Mouse (Mus musculus): Measurements from ENCODE around the gene Olfr723. TPM values are rescaled to one million over a fixed set of nuclear protein-coding genes. Genes with fewer than 3 reads are reported as not detected.
"Not testable (repeated sequence)": the region's sequence is repeated elsewhere in the genome, so short reads cannot be mapped to it uniquely, and the experiment has no call there.

Gene Olfr723
- not detected in 2 replicates for polyA plus RNA-seq (2014; fragmentation: Nextera tagmentation; extraction: Ambion mirVana)

GRCm38 (mm10) chr14:49931687-49932086 lies at the start of gene Olfr723:
Olfr723 (minus strand) TSS chr14:49931787.
- not testable (repeated sequence) for H3K4me3 ChIP-seq (ENCODE audit: low read depth, low read length); DNase-seq (ENCODE audit: low spot score)

GRCm38 (mm10) chr14:49963174-49963573 lies 31.6 kb upstream of the Olfr723 start, which contains the start of gene Olfr724:
Olfr724 (minus strand) TSS chr14:49963274.
- not testable (repeated sequence) for H3K4me2 ChIP-seq (ENCODE audit: low read depth, severe bottlenecking); H3K4me3 ChIP-seq (ENCODE audit: low read depth, low read length); H3K9me3 ChIP-seq (ENCODE audit: control insufficient read depth, low read length); ATAC-seq (ENCODE audit: insufficient number of reproducible peaks, low FRiP score, low TSS enrichment, low read depth); H3K4me1 ChIP-seq (ENCODE audit: control insufficient read depth, insufficient read depth, low read length); DNase-seq (ENCODE audit: low spot score); H3K9ac ChIP-seq (ENCODE audit: low read length); H3K36me3 ChIP-seq (ENCODE audit: control insufficient read depth, insufficient read depth, low read length); H3K27ac ChIP-seq (replicated peaks; ENCODE audit: low read depth, low read length); H3K27me3 ChIP-seq (ENCODE audit: control insufficient read depth, insufficient read depth, low read length)
- 70% methylated on average over 1 of the region's 1 CpGs for WGBS

More at GRCm38 (mm10) chr14:49931687-49932086, at the start of gene Olfr723:
- H3K4me1 ChIP-seq (ENCODE audit: control insufficient read depth, insufficient read depth, low read length); H3K36me3 ChIP-seq (ENCODE audit: control insufficient read depth, insufficient read depth, low read length); ATAC-seq (ENCODE audit: insufficient number of reproducible peaks, low FRiP score, low TSS enrichment, low read depth); H3K9me3 ChIP-seq (ENCODE audit: control insufficient read depth, low read length); H3K27me3 ChIP-seq (ENCODE audit: control insufficient read depth, insufficient read depth, low read length); H3K27ac ChIP-seq (replicated peaks; ENCODE audit: low read depth, low read length); H3K9ac ChIP-seq (ENCODE audit: low read length); H3K4me2 ChIP-seq (ENCODE audit: low read depth, severe bottlenecking): not testable (repeated sequence)

GRCm38 (mm10) chr14:49955890-49956289 lies 24.3 kb upstream of the Olfr723 start:
- Histone ChIP-seq H3K4me1 (ENCODE audit: control insufficient read depth, insufficient read depth, low read length) (no peaks in the 10 kb centered on the region), H3K4me2 (ENCODE audit: low read depth, severe bottlenecking) (no peak overlapping the region), H3K36me3 (ENCODE audit: control insufficient read depth, insufficient read depth, low read length) (no peaks in the 10 kb centered on the region), H3K9ac (ENCODE audit: low read length) (no peak overlapping the region), H3K4me3 (ENCODE audit: low read depth, low read length) (no peak overlapping the region), H3K27ac (replicated peaks; ENCODE audit: low read depth, low read length) (no peak overlapping the region), H3K9me3 (ENCODE audit: control insufficient read depth, low read length) (no peaks in the 10 kb centered on the region), H3K27me3 (ENCODE audit: control insufficient read depth, insufficient read depth, low read length) (no peaks in the 10 kb centered on the region)
- WGBS: 54% methylated on average over 2 of the region's 2 CpGs
- DNase-seq (ENCODE audit: low spot score) (no peak), ATAC-seq (ENCODE audit: insufficient number of reproducible peaks, low FRiP score, low TSS enrichment, low read depth) (no peak)

GRCm38 (mm10) chr14:49901899-49902298 lies 29.7 kb downstream of the Olfr723 start, which contains the start of gene Olfr722:
Olfr722 (minus strand) TSS chr14:49901999.
- ATAC-seq (ENCODE audit: insufficient number of reproducible peaks, low FRiP score, low TSS enrichment, low read depth) (no peak), DNase-seq (ENCODE audit: low spot score) (no peak)
- H3K4me2 ChIP-seq (ENCODE audit: low read depth, severe bottlenecking): no peak within 1 kb of the TSS
- no peak within 1 kb of the TSS for H3K4me3 ChIP-seq (ENCODE audit: low read depth, low read length)
- no peaks in the 10 kb centered on the region for H3K9me3 ChIP-seq (ENCODE audit: control insufficient read depth, low read length)
- no peak within 1 kb of the TSS for H3K27ac ChIP-seq (replicated peaks; ENCODE audit: low read depth, low read length)
- no peaks in the 10 kb centered on the region for H3K36me3 ChIP-seq (ENCODE audit: control insufficient read depth, insufficient read depth, low read length)
- H3K4me1 ChIP-seq (ENCODE audit: control insufficient read depth, insufficient read depth, low read length): no peaks in the 10 kb centered on the region
- H3K27me3 ChIP-seq (ENCODE audit: control insufficient read depth, insufficient read depth, low read length): no peaks in the 10 kb centered on the region
- H3K9ac ChIP-seq (ENCODE audit: low read length): no peak within 1 kb of the TSS

Other genes starting within 250 kb of the Olfr723 start
- 9.5 and 10.0 TPM in 2 replicates for gene Armh4, start 148.4 kb downstream of the Olfr723 start, polyA plus RNA-seq (2014; fragmentation: Nextera tagmentation; extraction: Ambion mirVana)
- not detected in 2 replicates for gene Olfr722, start 29.8 kb downstream of the Olfr723 start, polyA plus RNA-seq (2014; fragmentation: Nextera tagmentation; extraction: Ambion mirVana)
- not detected in 2 replicates for gene Olfr724, start 31.5 kb upstream of the Olfr723 start, polyA plus RNA-seq (2014; fragmentation: Nextera tagmentation; extraction: Ambion mirVana)
- gene Olfr725, start 108.6 kb upstream of the Olfr723 start, polyA plus RNA-seq (2014; fragmentation: Nextera tagmentation; extraction: Ambion mirVana): 0.23 TPM in 1 of 2 replicates, not detected in the other
- gene Olfr726, start 159.2 kb upstream of the Olfr723 start, polyA plus RNA-seq (2014; fragmentation: Nextera tagmentation; extraction: Ambion mirVana): not detected in 2 replicates
- not detected in 2 replicates for gene Olfr727, start 191.4 kb upstream of the Olfr723 start, polyA plus RNA-seq (2014; fragmentation: Nextera tagmentation; extraction: Ambion mirVana)
- not detected in 2 replicates for gene Olfr728, start 210.9 kb upstream of the Olfr723 start, polyA plus RNA-seq (2014; fragmentation: Nextera tagmentation; extraction: Ambion mirVana)
- gene Olfr729, start 221.1 kb upstream of the Olfr723 start, polyA plus RNA-seq (2014; fragmentation: Nextera tagmentation; extraction: Ambion mirVana): 0.06 TPM in 1 of 2 replicates, not detected in the other

All from limb, embryonic 11.5 days (tissue).